Mouse (Mus musculus) lung, embryonic 14.5 days (tissue): Measurements from ENCODE around the gene Fyb2. TPM values are rescaled to one million over a fixed set of nuclear protein-coding genes. Genes with fewer than 3 reads are reported as not detected.

Source experiments
- ATAC-seq: fragments of 200-750 bp; cut with Nextera tagmentation; 2 replicates; pipeline ENCODE4 v1.8.0; 2017; ENCODE audit warnings: mild to moderate bottlenecking, moderate TSS enrichment, moderate library complexity; ENCODE audit not compliant: insufficient read depth
- DNase-seq: peaks from one replicate; pipeline ENCODE4 v3.0.0-alpha.2; 2015
- H3K27ac ChIP-seq: fragments of 300-500 bp; sonication (generic); 2 replicates; pipeline ENCODE4 v1.5.1; 2014; ENCODE audit warnings: low read depth, mild to moderate bottlenecking, moderate library complexity
- H3K27me3 ChIP-seq: fragments of 300-500 bp; sonication (generic); 2 replicates; pipeline ENCODE4 v1.6.1; 2014; ENCODE audit warnings: low read length, control low read depth; ENCODE audit not compliant: insufficient read depth
- H3K36me3 ChIP-seq: fragments of 300-500 bp; sonication (generic); 2 replicates; pipeline ENCODE4 v1.6.1; 2014; ENCODE audit warnings: control low read depth; ENCODE audit not compliant: insufficient read depth
- H3K4me1 ChIP-seq: fragments of 300-500 bp; sonication (generic); 2 replicates; pipeline ENCODE4 v1.6.1; 2014; ENCODE audit warnings: antibody characterized with exemption, control low read depth; ENCODE audit not compliant: insufficient read depth
- H3K4me2 ChIP-seq: fragments of 300-500 bp; sonication (generic); 2 replicates; pipeline ENCODE4 v1.6.1; 2014; ENCODE audit warnings: mild to moderate bottlenecking
- H3K4me3 ChIP-seq: fragments of 300-500 bp; sonication (generic); 2 replicates; pipeline ENCODE4 v1.5.1; 2014; ENCODE audit warnings: low read depth, low read length
- H3K9ac ChIP-seq: fragments of 300-500 bp; sonication (generic); 2 replicates; pipeline ENCODE4 v1.6.1; 2014
- H3K9me3 ChIP-seq: fragments of 300-500 bp; sonication (generic); 2 replicates; pipeline ENCODE4 v1.6.1; 2016; ENCODE audit warnings: low read depth, low read length, control low read depth
- CTCF ChIP-seq: IDR thresholded peaks from 2 replicates; pipeline ENCODE4 v1.5.1; 2016; ENCODE audit warnings: antibody characterized with exemption, low read depth
- WGBS: fragments of 180-500 bp; shearing (Covaris S2); extraction: QIAGEN DNeasy Blood & Tissue Kit; methylation state at CpG from one replicate; pipeline ENCODE4 v1.1.7; 2014; 5-methylcytosine and 5-hydroxymethylcytosine counted together
- polyA plus RNA-seq: library from polyadenylated mRNA; unstranded; fragments of >200 nt; fragmentation: Nextera tagmentation; extraction: Ambion mirVana; gene quantifications from 2 replicates; pipeline ENCODE4 v1.2.1, GENCODE M21; 2014

The Fyb2 gene
- polyA plus RNA-seq, 1 experiment from 2014 or later: not detected

GRCm38 (mm10) chr4:104888499-104889262, 24.6 kb upstream of the Fyb2 start:
- peaks cover 10% of the 10 kb centered on the region for H3K4me1 ChIP-seq
- WGBS: 56% methylated on average over 9 of the region's 9 CpGs
- H3K9me3 ChIP-seq: no peaks in the 10 kb centered on the region
- H3K27me3 ChIP-seq: no peaks in the 10 kb centered on the region
- peak; percentile 88 for DNase-seq
- no peak overlapping the region for H3K4me3 ChIP-seq
- peak; percentile 83; the same call in 1 of the 2 replicates for ATAC-seq
- H3K27ac ChIP-seq: no peak overlapping the region; the same call in 1 of the 2 replicates
- H3K9ac ChIP-seq: no peak overlapping the region
- H3K4me2 ChIP-seq: no peak overlapping the region
- no peak for TF ChIP-seq CTCF
- H3K36me3 ChIP-seq: no peaks in the 10 kb centered on the region

- no peak for TF ChIP-seq CTCF
- Histone ChIP-seq H3K9ac (no peak overlapping the region), H3K27me3 (no peaks in the 10 kb centered on the region), H3K36me3 (no peaks in the 10 kb centered on the region), H3K27ac (no peak overlapping the region), H3K9me3 (no peaks in the 10 kb centered on the region), H3K4me2 (no peak overlapping the region), H3K4me1 (peaks cover 10% of the 10 kb centered on the region), H3K4me3 (no peak overlapping the region)
- ATAC-seq: no peak
- no peak for DNase-seq
- WGBS: 75% methylated on average over 7 of the region's 7 CpGs
These were observed 21.5 kb upstream of the Fyb2 start for GRCm38 (mm10) chr4:104891708-104892107.

GRCm38 (mm10) chr4:104893588-104893987, 19.7 kb upstream of the Fyb2 start:
- no peak for TF ChIP-seq CTCF
- H3K27ac ChIP-seq: no peak overlapping the region
- H3K27me3 ChIP-seq: no peaks in the 10 kb centered on the region
- H3K9ac ChIP-seq: no peak overlapping the region
- ATAC-seq: no peak
- 73% methylated on average over 5 of the region's 5 CpGs for WGBS
- H3K9me3 ChIP-seq: no peaks in the 10 kb centered on the region
- peaks cover 5% of the 10 kb centered on the region for H3K4me1 ChIP-seq
- DNase-seq: no peak
- H3K36me3 ChIP-seq: no peaks in the 10 kb centered on the region
- no peak overlapping the region for H3K4me3 ChIP-seq
- no peak overlapping the region for H3K4me2 ChIP-seq

- DNase-seq: peak; percentile 88
- ATAC-seq: no peak
- peak; percentile 90 for TF ChIP-seq CTCF
- no peak overlapping the region for H3K4me3 ChIP-seq
- H3K4me2 ChIP-seq: no peak overlapping the region
- H3K27me3 ChIP-seq: no peaks in the 10 kb centered on the region
- no peaks in the 10 kb centered on the region for H3K9me3 ChIP-seq
- WGBS: 56% methylated on average over 13 of the region's 13 CpGs
- H3K9ac ChIP-seq: no peak overlapping the region
- H3K27ac ChIP-seq: no peak overlapping the region
- peaks cover 2% of the 10 kb centered on the region for H3K4me1 ChIP-seq
- no peaks in the 10 kb centered on the region for H3K36me3 ChIP-seq
These were observed 19.1 kb upstream of the Fyb2 start for GRCm38 (mm10) chr4:104894004-104894734.

- H3K4me2 ChIP-seq: no peak overlapping the region
- no peaks in the 10 kb centered on the region for H3K36me3 ChIP-seq
- WGBS: 73% methylated on average over 2 of the region's 2 CpGs
- H3K9ac ChIP-seq: no peak overlapping the region
- TF ChIP-seq CTCF: no peak
- no peaks in the 10 kb centered on the region for H3K9me3 ChIP-seq
- ATAC-seq (no peak), DNase-seq (no peak)
- no peaks in the 10 kb centered on the region for H3K4me1 ChIP-seq
- H3K27me3 ChIP-seq: no peaks in the 10 kb centered on the region
- no peak overlapping the region for H3K4me3 ChIP-seq
- no peak overlapping the region for H3K27ac ChIP-seq
These were observed 10.4 kb upstream of the Fyb2 start for GRCm38 (mm10) chr4:104902836-104903235.

GRCm38 (mm10) chr4:104905049-104905448, 8.2 kb upstream of the Fyb2 start:
- Histone ChIP-seq H3K4me1 (no peaks in the 10 kb centered on the region), H3K27ac (no peak overlapping the region), H3K27me3 (no peaks in the 10 kb centered on the region), H3K4me2 (no peak overlapping the region), H3K9ac (no peak overlapping the region), H3K36me3 (no peaks in the 10 kb centered on the region), H3K4me3 (no peak overlapping the region), H3K9me3 (no peaks in the 10 kb centered on the region)
- no peak for ATAC-seq
- no peak for TF ChIP-seq CTCF
- 86% methylated on average over 6 of the region's 6 CpGs for WGBS
- DNase-seq: no peak

- Histone ChIP-seq H3K4me2 (no peak overlapping the region), H3K27me3 (no peaks in the 10 kb centered on the region), H3K4me1 (no peaks in the 10 kb centered on the region), H3K9me3 (no peaks in the 10 kb centered on the region), H3K9ac (no peak overlapping the region), H3K36me3 (no peaks in the 10 kb centered on the region), H3K27ac (no peak overlapping the region), H3K4me3 (no peak overlapping the region)
- WGBS: 28% methylated on average over 7 of the region's 7 CpGs
- ATAC-seq (peak; percentile 68; the same call in 1 of the 2 replicates), DNase-seq (peak; percentile 84)
- peak; percentile 94 for TF ChIP-seq CTCF
These were observed 1.6 kb upstream of the Fyb2 start for GRCm38 (mm10) chr4:104911685-104912084.
